Comparison of ENCODE assay signal across 20 mouse cellular contexts in the genomic region with DNA sequence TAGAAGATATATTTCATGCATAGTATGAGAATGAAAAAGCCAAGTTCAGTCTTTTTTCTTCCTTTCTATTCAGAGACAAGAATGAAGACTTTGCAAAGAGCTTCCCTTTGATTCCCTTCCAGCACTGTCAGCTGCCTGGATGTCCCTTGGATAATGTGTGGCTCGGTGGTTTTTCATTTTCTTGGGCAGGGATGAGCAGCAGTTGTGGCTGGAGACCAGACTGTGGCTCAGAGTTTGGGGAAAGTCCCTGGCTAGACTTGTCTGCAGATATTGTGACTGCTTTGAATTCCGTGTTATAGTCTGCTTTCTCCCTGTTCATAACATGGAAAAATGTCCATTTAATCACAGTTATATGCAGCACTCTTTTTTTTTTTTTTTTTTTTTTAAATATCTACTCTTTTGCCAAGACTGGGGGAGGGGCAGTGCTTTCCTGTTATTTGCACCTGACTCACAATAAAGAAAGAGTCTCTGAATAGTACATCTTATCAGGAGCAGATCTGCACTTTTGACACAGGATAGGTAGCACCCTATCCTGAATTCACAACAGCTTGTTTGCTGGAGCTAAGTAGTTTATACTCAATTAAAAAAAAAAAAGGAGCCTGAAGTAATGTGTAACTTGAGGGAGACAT. TPM values are rescaled to one million over a fixed set of nuclear protein-coding genes. Genes with fewer than 3 reads are reported as not detected.
A peak's percentile ranks its signal among the peaks of the same experiment; 100 is the strongest.
DNase-seq lines count a peak whose midpoint lies in the region; ATAC-seq and TF ChIP-seq lines count a peak whose summit lies in the region.
"Had no signal": no experiment of that assay in that cellular context is flagged by ENCODE, and none has a peak within 500 bp of the region (broad histone marks: within the 10 kb centered on the region; RNA-seq: fewer than 3 reads in every experiment).

No protein-coding gene starts in this region.

- TF ChIP-seq CTCF in heart, adult 2 months (IDR thresholded peaks at IDR 0.05), result no peak
- TF ChIP-seq CTCF in thymus, adult 2 months (IDR thresholded peaks at IDR 0.05; ENCODE audit: borderline replicate concordance, control insufficient read depth, extremely low read depth, insufficient read depth, low read length, poor library complexity), result no peak

- intact Hi-C loops in heart, adult 2 months (cut with DNase I), result no loop called here

- no peak overlapping the region for H3ac ChIP-seq in myocyte (ENCODE audit: control insufficient read depth, insufficient read length)

- no peak for ATAC-seq in heart, embryonic 11.5 days (replicated peaks; ENCODE audit: insufficient number of reproducible peaks, low FRiP score, low TSS enrichment)
- ATAC-seq in megakaryocyte progenitor cell, adult 5-6 weeks (replicated peaks; ENCODE audit: poor library complexity), result no peak
- ATAC-seq in midbrain, embryonic 13.5 days, result no peak
- ATAC-seq: forebrain, embryonic 16.5 days; midbrain, embryonic 15.5 days had no signal

- no peaks in the 10 kb centered on the region for H3K27me3 ChIP-seq in heart, adult 2 months (ENCODE audit: control insufficient read depth, insufficient read depth, low read length)
- H3K27me3 ChIP-seq in heart, embryonic 11.5 days (ENCODE audit: control insufficient read depth, insufficient read depth, low read length), result no peaks in the 10 kb centered on the region
- no peaks in the 10 kb centered on the region for H3K27me3 ChIP-seq in thymus, adult 2 months (ENCODE audit: control insufficient read depth, insufficient read depth, low read length)
- no peaks in the 10 kb centered on the region for H3K27me3 ChIP-seq in myocyte (ENCODE audit: control insufficient read depth, insufficient read depth, insufficient read length)
- H3K27me3 ChIP-seq in midbrain, embryonic 13.5 days, result no peaks in the 10 kb centered on the region
- H3K27me3 ChIP-seq: heart, embryonic 15.5 days; hindbrain, embryonic 15.5 days; midbrain, embryonic 15.5 days; neural tube, embryonic 15.5 days had no signal

- H3K4me2 ChIP-seq in heart, embryonic 11.5 days, result no peak overlapping the region
- H3K4me2 ChIP-seq in myocyte (ENCODE audit: low read depth), result peak overlapping the region; percentile 19
- no peak overlapping the region for H3K4me2 ChIP-seq in midbrain, embryonic 13.5 days (replicated peaks)
- H3K4me2 ChIP-seq: heart, embryonic 15.5 days; hindbrain, embryonic 15.5 days; midbrain, embryonic 15.5 days; neural tube, embryonic 15.5 days had no signal

- TF ChIP-seq POLR2A in heart, adult 2 months (IDR thresholded peaks at IDR 0.05; ENCODE audit: insufficient read depth, low read depth, low read length), result no peak
- TF ChIP-seq POLR2A in thymus, adult 2 months (IDR thresholded peaks at IDR 0.05; ENCODE audit: control insufficient read depth, extremely low read depth, insufficient read depth, low read length, poor library complexity), result no peak
- no peak for TF ChIP-seq POLR2A in myocyte (IDR thresholded peaks at IDR 0.05; ENCODE audit: insufficient read length, low read depth)

- H3K4me3 ChIP-seq in heart, adult 2 months, result no peak overlapping the region
- no peak overlapping the region for H3K4me3 ChIP-seq in heart, embryonic 11.5 days (ENCODE audit: low read depth, low read length)
- no peak overlapping the region for H3K4me3 ChIP-seq in thymus, adult 2 months (ENCODE audit: control insufficient read depth, insufficient read depth, low read length)
- no peak overlapping the region for H3K4me3 ChIP-seq in myocyte
- H3K4me3 ChIP-seq in midbrain, embryonic 13.5 days (replicated peaks), result no peak overlapping the region
- H3K4me3 ChIP-seq: heart, embryonic 15.5 days; hindbrain, embryonic 15.5 days; midbrain, embryonic 15.5 days; neural tube, embryonic 15.5 days had no signal

- DNase-seq in heart, adult 2 months, result peak in 1 of 2 experiments; percentile 34
- DNase-seq in thymus, adult 2 months, result peak; percentile 33
- DNase-seq in thymus, postnatal 36 days, result no peak
- DNase-seq in T-cell, adult 2 months (ENCODE audit: low spot score), result peak; percentile 35
- DNase-seq: cerebellum, postnatal 14 days; kidney, adult 9 months; liver; lung, adult 18-20 months; right cerebral cortex, adult 18-20 months; thymus, postnatal 25 days had no signal

- H3K4me1 ChIP-seq in heart, adult 2 months (ENCODE audit: control insufficient read depth, insufficient read depth, low read length), result peaks cover 4% of the 10 kb centered on the region
- no peaks in the 10 kb centered on the region for H3K4me1 ChIP-seq in heart, embryonic 11.5 days (ENCODE audit: control insufficient read depth, insufficient read depth, low read length)
- H3K4me1 ChIP-seq in thymus, adult 2 months (replicated peaks; ENCODE audit: control insufficient read depth, insufficient read depth, low read length), result peaks cover 2% of the 10 kb centered on the region
- H3K4me1 ChIP-seq in midbrain, embryonic 13.5 days (replicated peaks), result 0 out of 2 replicates have a peak, but pooled peaks cover 1% of the 10 kb centered on the region
- H3K4me1 ChIP-seq: heart, embryonic 15.5 days; hindbrain, embryonic 15.5 days; midbrain, embryonic 15.5 days; neural tube, embryonic 15.5 days had no signal

- no peaks in the 10 kb centered on the region for H3K9me3 ChIP-seq in heart, embryonic 11.5 days (replicated peaks; ENCODE audit: control insufficient read depth, low read length)
- no peaks in the 10 kb centered on the region for H3K9me3 ChIP-seq in midbrain, embryonic 13.5 days
- H3K9me3 ChIP-seq: heart, embryonic 15.5 days; hindbrain, embryonic 15.5 days; midbrain, embryonic 15.5 days; neural tube, embryonic 15.5 days had no signal

- WGBS in heart, adult 2 months, result 21% methylated on average over 2 of the region's 2 CpGs
- 72% methylated on average over 2 of the region's 2 CpGs for WGBS in heart, embryonic 11.5 days (ENCODE audit: insufficient replicate concordance)
- WGBS in thymus, adult 2 months, result 37% methylated on average over 2 of the region's 2 CpGs
- WGBS in midbrain, embryonic 13.5 days, result 63% methylated on average over 2 of the region's 2 CpGs

- peak overlapping the region; percentile 75 for H3K27ac ChIP-seq in heart, adult 2 months
- H3K27ac ChIP-seq in heart, embryonic 11.5 days (ENCODE audit: low read depth, low read length), result no peak overlapping the region
- H3K27ac ChIP-seq in thymus, adult 2 months (ENCODE audit: control insufficient read depth, insufficient read depth, low read length), result no peak overlapping the region
- H3K27ac ChIP-seq in midbrain, embryonic 13.5 days, result no peak overlapping the region
- H3K27ac ChIP-seq: heart, embryonic 15.5 days; hindbrain, embryonic 15.5 days; macrophage; midbrain, embryonic 15.5 days; neural tube, embryonic 15.5 days had no signal

- TF ChIP-seq EP300 in heart, adult 2 months (IDR thresholded peaks at IDR 0.05; ENCODE audit: insufficient read depth, low read depth, low read length), result no peak

- no peaks in the 10 kb centered on the region for H3K79me2 ChIP-seq in heart, adult 2 months (replicated peaks; ENCODE audit: control insufficient read depth, insufficient read depth, low read length)
- no peaks in the 10 kb centered on the region for H3K79me2 ChIP-seq in myocyte (ENCODE audit: control insufficient read depth, insufficient read depth)

- H3K9ac ChIP-seq in heart, adult 2 months (ENCODE audit: low read depth, low read length), result no peak overlapping the region; the same call in 1 of the 2 replicates
- no peak overlapping the region for H3K9ac ChIP-seq in heart, embryonic 11.5 days (ENCODE audit: low read depth, low read length)
- no peak overlapping the region for H3K9ac ChIP-seq in midbrain, embryonic 13.5 days (replicated peaks)
- H3K9ac ChIP-seq: heart, embryonic 15.5 days; hindbrain, embryonic 15.5 days; midbrain, embryonic 15.5 days; neural tube, embryonic 15.5 days had no signal

- H3K36me3 ChIP-seq in heart, adult 2 months (ENCODE audit: control insufficient read depth, insufficient read depth, low read length), result peaks cover 9% of the 10 kb centered on the region
- H3K36me3 ChIP-seq in heart, embryonic 11.5 days (ENCODE audit: control insufficient read depth, insufficient read depth, low read length), result peaks cover 3% of the 10 kb centered on the region; the same call in 1 of the 2 replicates
- H3K36me3 ChIP-seq in thymus, adult 2 months (ENCODE audit: control insufficient read depth, insufficient read depth, low read length), result no peaks in the 10 kb centered on the region
- H3K36me3 ChIP-seq in myocyte (ENCODE audit: control insufficient read depth, insufficient read depth), result no peaks in the 10 kb centered on the region
- 0 out of 2 replicates have a peak, but pooled peaks cover 5% of the 10 kb centered on the region for H3K36me3 ChIP-seq in midbrain, embryonic 13.5 days
- H3K36me3 ChIP-seq: heart, embryonic 15.5 days; hindbrain, embryonic 15.5 days had no signal

TF ChIP-seq in myocyte, 11 proteins besides CTCF, POLR2A, EP300 and RAD21:
- peak in 2 of 3 experiments; percentile 6 to 37 for TF ChIP-seq MYOD1 (IDR thresholded peaks at IDR 0.05; ENCODE audit: control insufficient read depth in 1 of 3, insufficient read length in 2 of 3, low read depth in 2 of 3)
- no peak for TF ChIP-seq E2F4 (IDR thresholded peaks at IDR 0.05; ENCODE audit: insufficient read depth)
- TF ChIP-seq TCF3 (IDR thresholded peaks at IDR 0.05; ENCODE audit: insufficient read length, low read depth), result no peak
- peak; percentile 13 for TF ChIP-seq TCF12 (IDR thresholded peaks at IDR 0.05; ENCODE audit: insufficient read depth, poor library complexity, severe bottlenecking)
- no peak for TF ChIP-seq CEBPB (IDR thresholded peaks at IDR 0.05; ENCODE audit: insufficient read depth, poor library complexity, severe bottlenecking)
- no peak for TF ChIP-seq USF1 (IDR thresholded peaks at IDR 0.05; ENCODE audit: low read depth)
- TF ChIP-seq REST (IDR thresholded peaks at IDR 0.05; ENCODE audit: insufficient read depth, insufficient read length), result no peak
- TF ChIP-seq MAX (IDR thresholded peaks at IDR 0.05; ENCODE audit: low read depth), result no peak
- TF ChIP-seq MYOG (IDR thresholded peaks at IDR 0.05; ENCODE audit: control insufficient read depth in 1 of 3, insufficient read depth in 1 of 3, insufficient read length in 2 of 3, low read depth in 2 of 3), result peak; percentile 7 to 69 (median 45)
- TF ChIP-seq POLR2AphosphoS2 (IDR thresholded peaks at IDR 0.05; ENCODE audit: insufficient read length, low read depth), result no peak
- TF ChIP-seq SRF (IDR thresholded peaks at IDR 0.05; ENCODE audit: control insufficient read depth, insufficient read length, low read depth), result no peak

RNA-seq across cellular contexts. Expression of gene Stk17b, which starts 29.2 kb away (rescaled TPM):
- total RNA-seq in heart, adult 2 months (2021), result 10 to 100 TPM; 12.5 to 13.5 TPM
- polyA plus RNA-seq in heart, adult 2 months (2012; rRNA removed), result 3.5 and 4.5 TPM in 2 replicates
- 17.2 and 18.6 TPM in 2 replicates for polyA plus RNA-seq in heart, embryonic 11.5 days (2014; fragmentation: Nextera tagmentation; extraction: Ambion mirVana)
- polyA plus RNA-seq in thymus, adult 2 months (2012; rRNA removed), result 27.2 and 33.1 TPM in 2 replicates
- polyA plus RNA-seq in myocyte (2012; fragmentation: generic; extraction: Trizol), result 28.4 TPM
- 35.6 and 52.0 TPM in 2 replicates for total RNA-seq in megakaryocyte progenitor cell, adult 5-6 weeks (2015)
- 33.8 and 47.5 TPM in 2 replicates for total RNA-seq in megakaryocyte progenitor cell, adult 5-6 weeks (2017)
- 5.8 and 7.7 TPM in 2 replicates for polyA plus RNA-seq in midbrain, embryonic 13.5 days (2015; fragmentation: Nextera tagmentation; extraction: Ambion mirVana)

Comparison
In these comparisons a context has a peak if more than half of its experiments do, and no peak if none do; other contexts are left out.
1. DNase-seq: peak in thymus, adult 2 months (single experiment) and T-cell, adult 2 months (single experiment); none in thymus, postnatal 36 days (0 of 2).